Mouse (Mus musculus): Measurements from ENCODE around the gene Lyl1. TPM values are rescaled to one million over a fixed set of nuclear protein-coding genes. Genes with fewer than 3 reads are reported as not detected.

Lyl1 gene
- polyA plus RNA-seq, 1 experiment: not detected

- H3K27ac ChIP-seq (ENCODE audit: insufficient read depth, low read length): no peak overlapping the region
- TF ChIP-seq POLR2A (IDR thresholded peaks at IDR 0.05; ENCODE audit: low read depth, low read length): no peak
- TF ChIP-seq CTCF (IDR thresholded peaks at IDR 0.05; ENCODE audit: borderline replicate concordance, insufficient read depth, low read length): peak; percentile 65
- H3K4me1 ChIP-seq (ENCODE audit: control insufficient read depth, insufficient read depth, low read length): peaks cover 18% of the 10 kb centered on the region
- no peak overlapping the region for H3K4me3 ChIP-seq (ENCODE audit: insufficient read depth, low read length)
These were observed 7.7 kb downstream of the Lyl1 start for GRCm38 (mm10) chr8:84708774-84709475.

GRCm38 (mm10) chr8:84709931-84710330 lies 8.7 kb downstream of the Lyl1 start:
- Histone ChIP-seq H3K27ac (ENCODE audit: insufficient read depth, low read length) (peak overlapping the region; percentile 21; the same call in 1 of the 2 replicates), H3K4me1 (ENCODE audit: control insufficient read depth, insufficient read depth, low read length) (peaks cover 18% of the 10 kb centered on the region), H3K4me3 (ENCODE audit: insufficient read depth, low read length) (no peak overlapping the region)
- TF ChIP-seq CTCF (IDR thresholded peaks at IDR 0.05; ENCODE audit: borderline replicate concordance, insufficient read depth, low read length) (no peak), POLR2A (IDR thresholded peaks at IDR 0.05; ENCODE audit: low read depth, low read length) (no peak)

- Histone ChIP-seq H3K4me1 (ENCODE audit: control insufficient read depth, insufficient read depth, low read length) (peaks cover 18% of the 10 kb centered on the region), H3K27ac (ENCODE audit: insufficient read depth, low read length) (peak overlapping the region; percentile 97), H3K4me3 (ENCODE audit: insufficient read depth, low read length) (no peak overlapping the region)
- no peak for TF ChIP-seq POLR2A (IDR thresholded peaks at IDR 0.05; ENCODE audit: low read depth, low read length)
- TF ChIP-seq CTCF (IDR thresholded peaks at IDR 0.05; ENCODE audit: borderline replicate concordance, insufficient read depth, low read length): no peak
These were observed 10.1 kb downstream of the Lyl1 start for GRCm38 (mm10) chr8:84711312-84711711.

GRCm38 (mm10) chr8:84711933-84712758 lies 10.9 kb downstream of the Lyl1 start:
- H3K27ac ChIP-seq (ENCODE audit: insufficient read depth, low read length): peak overlapping the region; percentile 97
- peaks cover 18% of the 10 kb centered on the region for H3K4me1 ChIP-seq (ENCODE audit: control insufficient read depth, insufficient read depth, low read length)
- H3K4me3 ChIP-seq (ENCODE audit: insufficient read depth, low read length): no peak overlapping the region
- TF ChIP-seq POLR2A (IDR thresholded peaks at IDR 0.05; ENCODE audit: low read depth, low read length) (no peak; the same call in 1 of the 2 replicates), CTCF (IDR thresholded peaks at IDR 0.05; ENCODE audit: borderline replicate concordance, insufficient read depth, low read length) (no peak)

GRCm38 (mm10) chr8:84712759-84713120 lies 11.5 kb downstream of the Lyl1 start:
- no peak for TF ChIP-seq CTCF (IDR thresholded peaks at IDR 0.05; ENCODE audit: borderline replicate concordance, insufficient read depth, low read length)
- no peak; the same call in 1 of the 2 replicates for TF ChIP-seq POLR2A (IDR thresholded peaks at IDR 0.05; ENCODE audit: low read depth, low read length)
- H3K27ac ChIP-seq (ENCODE audit: insufficient read depth, low read length): peak overlapping the region; percentile 97
- peaks cover 18% of the 10 kb centered on the region for H3K4me1 ChIP-seq (ENCODE audit: control insufficient read depth, insufficient read depth, low read length)
- H3K4me3 ChIP-seq (ENCODE audit: insufficient read depth, low read length): no peak overlapping the region

GRCm38 (mm10) chr8:84713381-84713780 lies 12.1 kb downstream of the Lyl1 start:
- Histone ChIP-seq H3K27ac (ENCODE audit: insufficient read depth, low read length) (peak overlapping the region; percentile 97), H3K4me1 (ENCODE audit: control insufficient read depth, insufficient read depth, low read length) (peaks cover 18% of the 10 kb centered on the region), H3K4me3 (ENCODE audit: insufficient read depth, low read length) (no peak overlapping the region)
- no peak for TF ChIP-seq POLR2A (IDR thresholded peaks at IDR 0.05; ENCODE audit: low read depth, low read length)
- TF ChIP-seq CTCF (IDR thresholded peaks at IDR 0.05; ENCODE audit: borderline replicate concordance, insufficient read depth, low read length): no peak

GRCm38 (mm10) chr8:84714161-84714560 lies 12.9 kb downstream of the Lyl1 start:
- peak overlapping the region; percentile 97; the same call in 1 of the 2 replicates for H3K27ac ChIP-seq (ENCODE audit: insufficient read depth, low read length)
- peaks cover 18% of the 10 kb centered on the region for H3K4me1 ChIP-seq (ENCODE audit: control insufficient read depth, insufficient read depth, low read length)
- H3K4me3 ChIP-seq (ENCODE audit: insufficient read depth, low read length): no peak overlapping the region
- TF ChIP-seq POLR2A (IDR thresholded peaks at IDR 0.05; ENCODE audit: low read depth, low read length): no peak
- TF ChIP-seq CTCF (IDR thresholded peaks at IDR 0.05; ENCODE audit: borderline replicate concordance, insufficient read depth, low read length): no peak

GRCm38 (mm10) chr8:84715893-84716468 lies 14.7 kb downstream of the Lyl1 start:
- H3K4me1 ChIP-seq (ENCODE audit: control insufficient read depth, insufficient read depth, low read length): peaks cover 19% of the 10 kb centered on the region
- H3K4me3 ChIP-seq (ENCODE audit: insufficient read depth, low read length): no peak overlapping the region
- TF ChIP-seq POLR2A (IDR thresholded peaks at IDR 0.05; ENCODE audit: low read depth, low read length): no peak
- TF ChIP-seq CTCF (IDR thresholded peaks at IDR 0.05; ENCODE audit: borderline replicate concordance, insufficient read depth, low read length): no peak
- no peak overlapping the region for H3K27ac ChIP-seq (ENCODE audit: insufficient read depth, low read length)

GRCm38 (mm10) chr8:84716790-84717189 lies 15.5 kb downstream of the Lyl1 start:
- peaks cover 14% of the 10 kb centered on the region for H3K4me1 ChIP-seq (ENCODE audit: control insufficient read depth, insufficient read depth, low read length)
- H3K27ac ChIP-seq (ENCODE audit: insufficient read depth, low read length): no peak overlapping the region
- no peak for TF ChIP-seq POLR2A (IDR thresholded peaks at IDR 0.05; ENCODE audit: low read depth, low read length)
- no peak for TF ChIP-seq CTCF (IDR thresholded peaks at IDR 0.05; ENCODE audit: borderline replicate concordance, insufficient read depth, low read length)
- H3K4me3 ChIP-seq (ENCODE audit: insufficient read depth, low read length): no peak overlapping the region

All from embryonic fibroblast, embryonic 13.5 days (primary cell).